Mouse (Mus musculus): ENCODE data around the gene Vps25.

- TF ChIP-seq CTCF (IDR thresholded peaks at IDR 0.05; ENCODE audit: borderline replicate concordance, control insufficient read depth, extremely low read depth, insufficient read depth, low read length, poor library complexity) (no peak), POLR2A (IDR thresholded peaks at IDR 0.05; ENCODE audit: control insufficient read depth, extremely low read depth, insufficient read depth, low read length, poor library complexity) (no peak)
Measured at GRCm38 (mm10) chr11:101275309-101275708, 21.8 kb downstream of the Vps25 start.
